Mouse (Mus musculus): ENCODE measurements at regions not wholly inside any gene's neighbourhood (a gene's known extent, or its start where the extent isn't known, plus 50 kb on each side); places are given as distances from the start of the nearest gene placed in this dataset.
"Not testable (repeated sequence)": the region's sequence is repeated elsewhere in the genome, so short reads cannot be mapped to it uniquely, and the experiment has no call there.

DNA sequence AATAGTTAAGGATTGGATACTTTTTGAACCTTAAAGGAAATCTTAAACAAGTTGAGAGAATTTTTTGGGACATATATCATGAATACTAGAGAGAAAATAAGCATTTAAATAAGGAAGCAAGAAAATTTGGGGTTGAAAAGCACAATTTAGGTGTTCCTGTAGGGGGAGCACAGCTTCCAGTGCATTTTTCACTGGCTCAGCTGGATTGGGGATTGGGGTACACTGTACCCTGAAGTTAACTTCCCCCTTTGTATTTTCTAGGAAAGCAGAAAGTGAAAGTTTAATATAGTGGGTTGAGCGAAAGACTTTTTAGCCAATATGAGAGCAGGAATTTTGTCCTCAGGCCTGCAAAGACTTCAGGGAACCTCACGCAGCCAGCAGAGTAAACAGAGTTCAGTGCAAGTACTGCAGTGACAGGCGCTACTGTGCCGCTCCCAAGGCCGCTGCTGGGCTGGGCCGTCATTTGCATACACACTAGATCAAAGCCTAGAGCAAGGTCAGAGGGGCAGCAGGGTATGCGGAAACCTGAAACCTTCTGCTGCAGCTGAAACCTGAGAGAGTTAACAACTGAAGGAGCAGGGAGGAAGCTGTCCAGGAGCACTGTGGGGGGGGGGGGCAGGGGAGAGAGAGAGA, 1111.4 kb downstream of the H2al1n start:
- TF ChIP-seq CTCF (IDR thresholded peaks at IDR 0.05; ENCODE audit: borderline replicate concordance, insufficient read depth, low read length) (no peak), POLR2A (IDR thresholded peaks at IDR 0.05; ENCODE audit: low read depth, low read length) (no peak)
- Histone ChIP-seq H3K4me1 (ENCODE audit: control insufficient read depth, insufficient read depth, low read length) (no peaks in the 10 kb centered on the region), H3K27ac (ENCODE audit: insufficient read depth, low read length) (no peak overlapping the region), H3K4me3 (ENCODE audit: insufficient read depth, low read length) (0 out of 2 replicates have a peak overlapping the region, but pooled peaks have one; percentile 13)

DNA sequence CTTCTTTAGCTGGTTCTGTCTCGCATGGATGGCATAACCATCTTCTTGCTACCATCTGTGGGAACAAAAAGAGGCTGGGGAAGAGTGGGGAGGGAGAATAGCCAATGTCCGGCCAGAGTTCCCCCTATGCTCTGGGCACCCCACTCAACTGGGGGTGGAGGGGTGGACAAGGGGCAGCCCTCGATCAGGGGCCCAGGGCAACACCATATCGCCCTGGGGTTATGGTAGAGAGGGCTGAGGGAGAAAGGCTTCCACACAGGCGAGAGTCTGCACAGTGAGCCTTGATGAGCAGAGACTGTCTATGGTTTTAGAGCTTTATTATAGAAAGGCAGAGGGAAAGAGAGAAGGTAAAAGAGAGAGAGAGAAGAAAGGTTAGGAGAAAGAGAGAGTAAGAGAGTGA, 1112.0 kb downstream of the H2al1n start:
- Histone ChIP-seq H3K4me1 (ENCODE audit: control insufficient read depth, insufficient read depth, low read length) (no peaks in the 10 kb centered on the region), H3K27ac (ENCODE audit: insufficient read depth, low read length) (no peak overlapping the region), H3K4me3 (ENCODE audit: insufficient read depth, low read length) (no peak overlapping the region)
- TF ChIP-seq POLR2A (IDR thresholded peaks at IDR 0.05; ENCODE audit: low read depth, low read length) = no peak
- TF ChIP-seq CTCF (IDR thresholded peaks at IDR 0.05; ENCODE audit: borderline replicate concordance, insufficient read depth, low read length) = no peak

DNA sequence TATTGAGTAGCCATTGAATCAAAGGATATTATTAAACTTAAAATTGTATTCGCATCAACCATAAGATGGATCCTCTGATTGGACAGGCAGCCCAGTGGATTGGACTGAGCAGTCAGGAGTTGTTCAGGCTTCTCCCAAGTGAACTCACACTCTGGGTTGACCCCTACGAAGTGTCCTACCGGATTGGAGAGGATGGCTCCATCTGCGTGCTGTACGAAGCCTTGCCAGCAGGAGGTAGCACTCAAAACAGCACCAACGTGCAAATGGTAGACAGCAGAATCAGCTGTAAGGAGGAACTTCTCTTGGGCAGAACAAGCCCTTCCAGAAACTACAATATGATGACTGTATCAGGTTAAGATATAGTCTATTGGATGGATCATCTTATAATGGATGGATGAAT, 1154.2 kb downstream of the H2al1n start:
- not testable (repeated sequence) for H3K27ac ChIP-seq (ENCODE audit: insufficient read depth, low read length); H3K4me1 ChIP-seq (ENCODE audit: control insufficient read depth, insufficient read depth, low read length); H3K4me3 ChIP-seq (ENCODE audit: insufficient read depth, low read length)

Data from embryonic fibroblast, embryonic 13.5 days (primary cell).